Mouse (Mus musculus) central nervous system, embryonic 11.5 days (tissue): Measurements from ENCODE around the gene Arntl2. TPM values are rescaled to one million over a fixed set of nuclear protein-coding genes. Genes with fewer than 3 reads are reported as not detected.

Source experiments
- polyA plus RNA-seq: library from polyadenylated mRNA; depleted of rRNA; stranded (reverse); fragments of >200 nt; gene quantifications from 2 replicates; pipeline ENCODE4 v1.2.3, GENCODE M21; 2012; rRNA removed

Arntl2 gene
- 2.5 and 8.8 TPM in 2 replicates for polyA plus RNA-seq

DNA sequence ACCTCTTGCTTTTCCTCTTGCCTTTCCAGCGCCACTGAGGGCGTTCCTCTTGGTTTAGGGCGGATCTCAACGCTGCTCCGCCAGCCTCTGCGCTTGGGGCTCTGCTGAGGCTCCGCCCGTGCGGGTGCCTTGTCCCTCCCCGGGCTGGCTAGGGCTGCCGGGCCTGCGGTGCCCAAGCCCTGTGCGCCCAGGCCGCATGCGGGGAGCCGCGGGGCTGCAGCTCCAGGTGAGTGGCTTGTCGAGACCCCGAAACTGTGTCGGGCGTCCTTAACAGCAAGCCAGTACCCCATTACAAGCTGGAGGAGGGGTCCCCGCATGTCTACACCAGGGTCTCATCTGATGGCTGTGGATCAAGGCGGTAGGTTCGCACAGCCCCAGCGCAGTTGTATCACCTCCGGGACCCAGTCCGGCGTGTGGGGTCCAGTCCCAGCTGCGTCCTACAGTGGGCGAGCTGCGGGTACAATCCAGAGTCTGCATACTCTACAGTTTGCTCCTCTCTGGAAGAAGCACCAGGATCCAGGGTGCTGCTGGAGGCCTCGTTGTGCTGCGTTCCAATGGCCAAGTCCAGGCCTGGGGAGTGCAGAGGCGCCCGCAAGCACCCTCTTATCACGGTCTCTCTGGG, at the start of gene Arntl2:
Arntl2 (plus strand) TSS at position 132 of the 622 bp plus-strand sequence.

DNA sequence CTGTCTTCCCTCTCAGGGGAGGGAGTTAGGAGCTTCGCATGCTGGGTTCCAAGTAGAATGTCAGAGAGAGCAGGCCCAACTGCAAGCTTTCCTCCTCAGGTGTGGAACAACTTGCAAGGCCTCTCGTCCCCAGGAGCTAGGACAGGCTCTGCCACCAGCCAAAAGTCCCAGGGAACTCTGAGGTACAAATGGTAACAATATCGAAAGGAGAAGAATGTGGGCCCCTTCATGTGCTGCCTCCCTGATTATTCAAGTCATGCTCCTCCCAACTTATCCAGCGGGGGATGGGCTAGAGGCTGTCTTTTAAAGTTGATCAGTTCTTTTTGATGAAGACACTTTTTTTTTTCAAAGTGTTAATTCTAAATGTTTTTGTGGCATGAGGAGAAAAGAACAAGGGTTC, 54.2 kb downstream of the Arntl2 start, which contains the start of gene Smco2:
Smco2 (plus strand) TSS at position 55 of the 400 bp plus-strand sequence.

Other genes starting within 250 kb of the Arntl2 start
- 61.8 and 63.8 TPM in 2 replicates for gene Fgfr1op2, start 218.9 kb upstream of the Arntl2 start, polyA plus RNA-seq
- 87.7 and 146 TPM in 2 replicates for gene Ints13, start 218.2 kb upstream of the Arntl2 start, polyA plus RNA-seq
- 51.2 and 115 TPM in 2 replicates for gene Med21, start 153.5 kb upstream of the Arntl2 start, polyA plus RNA-seq
- gene Tm7sf3, start 153.2 kb upstream of the Arntl2 start, polyA plus RNA-seq = 8.9 and 14.7 TPM in 2 replicates
- 11.4 and 13.7 TPM in 2 replicates for gene Stk38l, start 71.1 kb upstream of the Arntl2 start, polyA plus RNA-seq
- gene Smco2, start 54.0 kb downstream of the Arntl2 start, polyA plus RNA-seq = not detected in 2 replicates
- 24.9 and 29.6 TPM in 2 replicates for gene Ppfibp1, start 92.4 kb downstream of the Arntl2 start, polyA plus RNA-seq
- not detected in 2 replicates for gene 1700034J05Rik, start 158.4 kb downstream of the Arntl2 start, polyA plus RNA-seq
- 0.72 and 0.81 TPM in 2 replicates for gene Rep15, start 236.5 kb downstream of the Arntl2 start, polyA plus RNA-seq
- 53.5 and 66.4 TPM in 2 replicates for gene Mrps35, start 246.7 kb downstream of the Arntl2 start, polyA plus RNA-seq